Mouse (Mus musculus): ENCODE measurements around the gene Mapt. TPM values are rescaled to one million over a fixed set of nuclear protein-coding genes. Genes with fewer than 3 reads are reported as not detected.
"Not testable (repeated sequence)": the region's sequence is repeated elsewhere in the genome, so short reads cannot be mapped to it uniquely, and the experiment has no call there.

Gene Mapt
- polyA plus RNA-seq, 1 experiment from 2014 or later, result 235 TPM

DNA sequence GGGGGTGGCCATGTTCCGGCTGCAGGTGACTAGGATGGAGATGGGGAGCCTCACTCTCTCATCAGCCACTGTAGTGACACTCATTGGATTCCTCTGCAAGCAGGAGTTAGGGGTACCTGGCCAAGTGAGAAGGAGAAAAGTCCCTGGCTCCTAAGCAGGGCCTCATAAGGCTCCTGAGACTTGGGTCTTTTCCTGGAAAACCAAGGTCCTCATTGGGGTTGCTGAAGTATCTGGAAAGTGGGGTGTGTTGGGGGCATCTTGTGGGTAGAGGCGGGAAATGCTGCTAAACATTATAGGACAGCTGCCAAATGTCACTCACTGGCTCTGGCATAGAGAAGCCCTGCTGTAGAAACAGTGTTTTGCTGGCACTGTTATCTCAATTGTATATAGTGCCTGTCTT lies 4.7 kb downstream of the Mapt start:
- 79% methylated on average over 2 of the region's 2 CpGs for WGBS
- Histone ChIP-seq H3K27me3 (peaks cover 43% of the 10 kb centered on the region), H3K4me2 (replicated peaks) (peak overlapping the region; percentile 89; the same call in 1 of the 2 replicates), H3K4me3 (no peak overlapping the region), H3K9ac (no peak overlapping the region), H3K27ac (no peak overlapping the region), H3K4me1 (peaks cover 44% of the 10 kb centered on the region), H3K9me3 (replicated peaks) (no peaks in the 10 kb centered on the region), H3K36me3 (no peaks in the 10 kb centered on the region)
- ATAC-seq (ENCODE audit: low FRiP score), result no peak

DNA sequence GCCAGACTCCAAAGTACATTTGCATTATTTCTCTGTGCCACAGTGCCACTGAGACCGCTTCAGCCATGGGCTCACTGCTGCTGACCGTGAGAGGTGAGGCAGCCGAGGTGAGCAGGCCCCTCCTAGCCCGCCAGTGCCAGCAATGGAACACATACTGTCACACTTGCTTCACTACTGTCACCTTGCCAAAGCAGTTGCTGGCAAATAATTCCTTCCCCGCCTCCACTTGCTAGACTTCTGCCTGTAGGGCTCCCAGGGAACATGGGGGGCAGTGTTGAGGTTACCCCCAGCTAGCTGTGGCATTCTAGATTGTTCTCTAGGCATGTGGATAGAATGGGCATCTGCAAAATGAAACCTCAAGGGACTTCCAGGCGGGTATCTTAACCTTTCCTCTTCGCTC lies 6.0 kb downstream of the Mapt start:
- no peaks in the 10 kb centered on the region for H3K36me3 ChIP-seq
- H3K27ac ChIP-seq, result no peak overlapping the region
- H3K9ac ChIP-seq, result no peak overlapping the region
- no peaks in the 10 kb centered on the region for H3K9me3 ChIP-seq (replicated peaks)
- no peak overlapping the region for H3K4me3 ChIP-seq
- peaks cover 39% of the 10 kb centered on the region for H3K27me3 ChIP-seq
- peaks cover 41% of the 10 kb centered on the region for H3K4me1 ChIP-seq
- 63% methylated on average over 7 of the region's 7 CpGs for WGBS
- no peak for ATAC-seq (ENCODE audit: low FRiP score)
- no peak overlapping the region for H3K4me2 ChIP-seq (replicated peaks)

DNA sequence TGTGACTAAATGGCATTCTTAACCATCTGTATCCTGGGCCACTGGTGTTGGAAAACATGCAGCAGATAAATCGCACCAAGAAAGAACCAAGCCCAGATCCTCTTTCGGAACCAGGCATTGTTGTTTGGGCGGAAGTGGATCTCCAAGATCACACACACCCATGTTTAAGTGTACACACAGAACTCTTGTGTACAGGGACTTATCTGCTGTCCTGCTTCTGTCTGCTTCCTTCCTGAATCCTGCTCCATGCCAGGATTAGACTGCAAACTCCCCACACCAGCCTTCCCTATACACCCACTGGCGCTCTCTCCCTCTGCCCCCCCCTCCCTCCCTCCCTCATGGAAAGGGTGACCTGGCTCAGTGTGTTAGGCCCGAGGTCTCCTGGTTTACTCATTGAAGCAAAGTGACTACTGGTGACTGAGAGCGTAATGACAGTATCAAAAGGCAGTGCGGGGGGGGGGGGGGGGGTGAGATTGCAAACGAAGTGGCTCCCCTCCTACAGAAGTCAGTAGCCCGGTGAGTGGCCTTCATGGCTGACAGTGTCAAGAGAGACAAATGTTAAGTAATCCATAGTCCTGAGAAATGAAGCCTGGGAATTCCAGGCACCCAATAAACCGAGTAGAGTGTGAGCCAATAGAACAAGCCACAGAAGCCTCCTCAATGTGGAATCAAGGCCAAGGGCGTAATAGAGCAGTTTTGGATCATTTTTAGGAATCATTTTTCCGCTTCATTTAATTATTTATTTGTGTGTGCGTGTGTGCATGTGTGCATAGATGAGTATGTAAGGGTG lies 7.0 kb downstream of the Mapt start:
- no peak for ATAC-seq (ENCODE audit: low FRiP score)
- Histone ChIP-seq H3K27me3 (peaks cover 30% of the 10 kb centered on the region), H3K36me3 (no peaks in the 10 kb centered on the region), H3K4me2 (replicated peaks) (no peak overlapping the region), H3K9ac (no peak overlapping the region), H3K4me1 (peaks cover 32% of the 10 kb centered on the region), H3K4me3 (no peak overlapping the region), H3K9me3 (replicated peaks) (no peaks in the 10 kb centered on the region), H3K27ac (no peak overlapping the region)
- 67% methylated on average over 13 of the region's 13 CpGs for WGBS

DNA sequence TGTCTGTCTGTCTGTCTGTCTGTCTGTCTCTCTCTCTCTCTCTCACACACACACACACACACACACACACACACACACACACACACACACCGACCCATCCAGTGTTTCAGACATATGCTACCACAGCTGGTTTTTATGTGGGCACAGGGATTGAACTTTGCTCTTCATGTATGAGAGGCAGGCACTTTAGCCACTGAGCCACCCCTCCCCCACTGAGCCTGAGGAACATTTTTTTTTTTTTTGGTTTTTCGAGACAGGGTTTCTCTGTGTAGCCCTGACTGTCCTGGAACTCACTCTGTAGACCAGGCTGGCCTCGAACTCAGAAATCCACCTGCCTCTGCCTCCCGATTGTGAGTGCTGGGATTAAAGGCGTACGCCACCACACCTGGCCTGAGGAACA lies 14.3 kb downstream of the Mapt start:
- H3K9me3 ChIP-seq (replicated peaks); H3K4me1 ChIP-seq; H3K9ac ChIP-seq; H3K4me3 ChIP-seq; H3K36me3 ChIP-seq; H3K27ac ChIP-seq; H3K27me3 ChIP-seq; H3K4me2 ChIP-seq (replicated peaks); ATAC-seq (ENCODE audit: low FRiP score): not testable (repeated sequence)
- WGBS, result 84% methylated on average over 6 of the region's 6 CpGs

DNA sequence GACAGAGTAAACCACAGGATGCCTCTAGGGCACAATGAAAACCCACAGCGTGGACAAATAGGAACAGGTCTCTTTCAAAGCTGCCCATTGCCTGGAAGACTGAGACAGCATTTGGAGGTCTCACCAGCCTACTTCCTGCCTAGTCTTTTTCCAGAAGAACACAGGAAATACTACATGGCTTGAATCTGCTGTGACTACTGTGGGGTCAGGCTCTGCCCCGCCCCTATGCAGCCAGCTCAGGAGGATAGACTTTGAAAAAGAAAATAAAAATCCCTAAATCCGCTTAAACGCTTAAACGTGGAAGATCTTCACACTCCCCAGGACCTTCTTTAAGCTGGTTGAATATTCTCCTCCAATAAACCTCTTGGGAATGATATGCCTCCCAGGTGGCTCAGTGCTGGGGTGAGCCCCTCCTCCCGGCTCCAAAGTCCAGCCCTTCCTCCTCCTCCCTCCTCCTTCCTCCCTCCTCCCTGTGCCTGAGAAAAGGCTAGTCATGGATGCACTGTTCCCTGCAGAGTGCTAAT lies 15.0 kb downstream of the Mapt start:
- Histone ChIP-seq H3K27ac (no peak overlapping the region), H3K9me3 (replicated peaks) (no peaks in the 10 kb centered on the region), H3K9ac (no peak overlapping the region), H3K36me3 (no peaks in the 10 kb centered on the region), H3K4me1 (peaks cover 6% of the 10 kb centered on the region), H3K4me2 (replicated peaks) (no peak overlapping the region), H3K4me3 (no peak overlapping the region), H3K27me3 (no peaks in the 10 kb centered on the region)
- 29% methylated on average over 6 of the region's 6 CpGs for WGBS
- no peak; the same call in 1 of the 2 replicates for ATAC-seq (ENCODE audit: low FRiP score)

DNA sequence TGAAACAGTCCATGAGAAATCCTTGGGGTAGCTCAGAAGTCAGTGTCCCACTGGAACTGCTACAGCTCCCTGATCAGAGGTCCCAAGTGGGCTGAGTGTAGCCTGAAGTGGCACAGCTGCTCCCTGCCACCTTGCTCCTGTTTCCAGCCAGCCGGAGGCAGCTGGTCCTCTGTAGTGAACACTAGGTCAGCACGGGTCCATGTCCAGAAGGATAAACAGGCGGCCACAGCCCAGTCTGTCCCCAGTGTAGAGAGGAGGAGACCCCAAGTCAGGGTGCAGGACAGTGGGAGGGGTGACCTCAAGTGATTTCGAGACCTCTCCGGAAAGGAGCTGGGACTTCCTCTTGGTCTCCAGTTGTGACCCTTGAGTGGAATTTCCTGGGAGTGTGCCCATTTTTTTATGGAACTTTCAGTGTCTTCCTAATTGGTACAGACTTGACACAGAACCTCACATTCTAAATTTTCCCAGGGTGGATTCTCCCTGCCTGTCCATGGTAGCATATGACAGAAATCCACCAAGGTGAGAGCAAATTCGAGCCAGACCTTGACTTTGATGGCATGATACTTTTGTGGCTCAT lies 16.0 kb downstream of the Mapt start:
- H3K27ac ChIP-seq, result no peak overlapping the region
- H3K27me3 ChIP-seq, result no peaks in the 10 kb centered on the region
- WGBS, result 83% methylated on average over 6 of the region's 6 CpGs
- no peaks in the 10 kb centered on the region for H3K36me3 ChIP-seq
- no peak overlapping the region for H3K4me3 ChIP-seq
- no peak overlapping the region for H3K9ac ChIP-seq
- peaks cover 6% of the 10 kb centered on the region for H3K4me1 ChIP-seq
- H3K4me2 ChIP-seq (replicated peaks), result no peak overlapping the region
- no peaks in the 10 kb centered on the region for H3K9me3 ChIP-seq (replicated peaks)
- ATAC-seq (ENCODE audit: low FRiP score), result no peak

DNA sequence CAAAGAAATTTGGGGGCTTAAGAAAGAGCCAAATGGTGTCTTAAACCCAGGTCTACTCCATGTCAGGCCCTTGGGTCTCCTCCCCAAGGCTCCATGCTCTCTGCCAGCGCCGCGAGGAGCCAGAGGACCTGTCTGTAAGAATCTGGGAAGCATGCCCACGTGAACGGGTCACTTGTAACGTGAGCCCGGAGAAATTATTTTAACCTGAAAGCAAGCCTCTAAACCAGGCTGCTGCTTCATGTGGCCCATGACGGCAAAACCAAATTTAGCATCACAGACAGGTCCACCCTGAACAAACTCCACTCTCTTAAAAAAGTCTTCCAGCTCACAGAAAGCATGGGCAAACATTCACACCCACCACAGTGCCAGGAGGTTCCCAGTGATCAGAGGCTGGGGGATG lies 18.2 kb downstream of the Mapt start:
- WGBS, result 75% methylated on average over 8 of the region's 8 CpGs
- Histone ChIP-seq H3K4me2 (replicated peaks) (no peak overlapping the region), H3K27me3 (no peaks in the 10 kb centered on the region; the same call in 1 of the 2 replicates), H3K27ac (no peak overlapping the region), H3K36me3 (no peaks in the 10 kb centered on the region), H3K9ac (no peak overlapping the region), H3K4me1 (peaks cover 6% of the 10 kb centered on the region), H3K4me3 (no peak overlapping the region), H3K9me3 (replicated peaks) (no peaks in the 10 kb centered on the region)
- no peak for ATAC-seq (ENCODE audit: low FRiP score)

DNA sequence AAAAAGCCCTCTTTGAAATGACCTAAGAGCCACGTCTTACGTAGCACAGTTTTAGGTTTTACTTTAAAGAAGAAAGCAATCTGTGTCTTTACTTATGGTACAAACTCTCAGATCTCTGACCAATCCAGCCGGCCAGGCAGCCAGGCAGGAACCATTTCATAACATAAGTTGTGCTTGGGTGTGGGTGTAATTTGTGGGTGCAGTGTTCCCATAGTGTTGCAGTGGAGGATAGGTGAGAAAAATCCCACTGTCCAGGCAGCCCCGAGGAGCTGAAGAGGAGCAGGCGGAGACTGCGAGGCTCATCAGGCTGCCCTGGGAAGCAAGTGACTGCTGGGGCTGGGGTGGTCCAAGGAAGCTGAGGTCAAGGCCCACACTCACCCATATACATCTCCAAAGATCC lies 19.9 kb downstream of the Mapt start:
- Histone ChIP-seq H3K9me3 (replicated peaks) (no peaks in the 10 kb centered on the region), H3K27me3 (no peaks in the 10 kb centered on the region; the same call in 1 of the 2 replicates), H3K4me1 (peaks cover 6% of the 10 kb centered on the region), H3K36me3 (no peaks in the 10 kb centered on the region), H3K4me3 (no peak overlapping the region), H3K9ac (no peak overlapping the region), H3K4me2 (replicated peaks) (no peak overlapping the region), H3K27ac (no peak overlapping the region)
- ATAC-seq (ENCODE audit: low FRiP score), result no peak
- WGBS, result 77% methylated on average over 6 of the region's 6 CpGs

DNA sequence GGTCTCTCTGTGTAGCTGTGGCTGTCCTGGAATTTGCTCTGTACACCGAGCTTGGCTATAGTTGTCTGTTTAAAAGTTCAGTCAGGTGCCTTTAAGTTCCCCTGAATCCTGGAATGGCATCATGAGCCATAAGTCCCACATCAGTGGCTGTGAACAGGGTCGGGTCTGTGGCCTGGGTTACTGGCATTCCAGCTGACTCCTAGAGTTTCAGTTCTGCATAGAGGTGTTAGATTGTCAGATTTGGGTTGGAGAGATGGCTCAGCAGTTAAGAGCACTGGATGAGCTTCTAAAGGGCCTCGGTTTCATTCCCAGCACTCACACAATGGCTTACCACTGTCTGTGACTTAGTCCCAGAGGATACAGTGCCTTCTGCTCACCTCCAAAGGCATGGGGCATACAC lies 20.9 kb downstream of the Mapt start:
- ATAC-seq (ENCODE audit: low FRiP score), result no peak
- Histone ChIP-seq H3K4me2 (replicated peaks) (no peak overlapping the region), H3K9me3 (replicated peaks) (no peaks in the 10 kb centered on the region), H3K9ac (no peak overlapping the region), H3K4me3 (no peak overlapping the region), H3K4me1 (peaks cover 2% of the 10 kb centered on the region; the same call in 1 of the 2 replicates), H3K27ac (no peak overlapping the region), H3K36me3 (no peaks in the 10 kb centered on the region), H3K27me3 (no peaks in the 10 kb centered on the region; the same call in 1 of the 2 replicates)
- WGBS, result 75% methylated on average over 3 of the region's 3 CpGs

DNA sequence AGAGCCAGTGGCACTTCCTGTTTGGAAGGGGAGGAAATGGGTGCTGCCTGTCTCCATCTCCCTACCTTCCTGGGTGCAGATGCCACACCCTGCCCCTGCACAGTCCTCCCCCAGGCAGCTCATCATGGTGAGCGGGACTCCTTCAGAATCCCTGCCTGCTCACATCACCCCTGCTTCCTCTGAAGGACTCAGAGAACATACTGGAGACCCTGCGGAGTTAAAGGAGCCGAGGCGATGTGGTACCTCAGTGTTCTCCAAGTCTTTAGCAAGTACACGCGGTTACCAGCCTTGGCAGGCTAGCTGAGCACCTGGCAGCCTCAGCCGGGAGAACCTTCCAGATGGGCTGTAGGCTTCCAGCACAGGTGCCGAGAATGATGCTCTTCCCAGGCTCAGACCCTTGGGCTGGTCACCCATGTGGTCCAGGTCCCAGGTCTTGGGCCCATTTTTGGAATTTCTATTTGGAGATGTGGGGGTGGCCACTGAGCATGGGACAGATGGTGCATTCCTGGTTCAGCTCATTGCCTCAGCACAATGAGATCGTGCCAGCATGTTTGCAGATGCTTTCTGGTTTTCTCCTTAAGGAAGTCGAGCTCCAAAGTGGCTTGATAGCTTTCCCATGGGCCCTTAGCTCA lies 23.3 kb downstream of the Mapt start:
- Histone ChIP-seq H3K4me3 (no peak overlapping the region), H3K36me3 (no peaks in the 10 kb centered on the region), H3K4me2 (replicated peaks) (no peak overlapping the region), H3K9me3 (replicated peaks) (no peaks in the 10 kb centered on the region), H3K4me1 (peaks cover 7% of the 10 kb centered on the region), H3K9ac (no peak overlapping the region), H3K27me3 (no peaks in the 10 kb centered on the region; the same call in 1 of the 2 replicates), H3K27ac (no peak overlapping the region)
- no peak for ATAC-seq (ENCODE audit: low FRiP score)
- 87% methylated on average over 10 of the region's 10 CpGs for WGBS

DNA sequence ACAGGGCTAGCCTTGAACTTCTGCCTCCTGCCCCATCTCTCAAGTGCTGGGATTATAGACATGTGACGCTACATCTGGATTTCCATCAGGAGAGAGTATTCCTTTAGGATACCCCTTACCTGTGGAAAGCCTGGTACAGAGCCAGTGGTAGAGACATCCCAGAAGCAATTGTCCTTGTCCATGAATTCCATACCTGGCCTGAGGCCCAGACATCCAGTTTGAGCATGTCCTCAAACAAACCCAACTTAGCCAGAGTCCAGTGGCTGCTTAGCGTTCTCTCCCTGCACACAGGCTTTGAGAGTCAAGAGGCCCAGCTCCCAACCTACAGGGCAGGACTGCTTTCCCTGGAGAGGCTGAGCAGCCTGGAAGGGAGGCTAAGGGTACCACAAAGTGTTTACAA lies 25.0 kb downstream of the Mapt start:
- no peak for ATAC-seq (ENCODE audit: low FRiP score)
- WGBS, result 98% methylated on average over 2 of the region's 2 CpGs
- no peak overlapping the region for H3K4me2 ChIP-seq (replicated peaks)

DNA sequence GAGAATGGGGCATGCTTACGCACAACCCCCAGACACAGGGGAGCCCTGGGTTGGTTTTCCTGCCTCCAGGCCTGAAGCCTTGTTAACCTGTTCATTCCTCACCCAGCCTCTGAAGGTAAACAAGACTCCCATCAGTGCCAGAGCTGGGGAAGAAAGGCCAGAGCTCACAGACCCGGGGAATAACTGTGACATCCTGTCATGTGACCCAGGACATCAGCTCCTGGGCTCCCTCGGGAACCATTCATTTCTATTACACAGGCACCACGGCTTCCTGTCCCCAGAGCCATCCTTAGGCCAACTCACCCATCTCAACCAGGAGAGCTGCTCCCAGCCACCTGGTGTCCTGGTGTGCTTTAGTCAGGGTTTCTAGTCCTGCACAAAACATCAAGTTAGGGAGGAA lies 27.8 kb downstream of the Mapt start:
- Histone ChIP-seq H3K36me3 (no peaks in the 10 kb centered on the region), H3K27ac (no peak overlapping the region), H3K4me1 (peaks cover 7% of the 10 kb centered on the region), H3K9ac (no peak overlapping the region), H3K4me3 (no peak overlapping the region), H3K27me3 (no peaks in the 10 kb centered on the region), H3K4me2 (replicated peaks) (no peak overlapping the region), H3K9me3 (replicated peaks) (no peaks in the 10 kb centered on the region)
- ATAC-seq (ENCODE audit: low FRiP score), result no peak
- WGBS, result 38% methylated on average over 4 of the region's 4 CpGs

More for the DNA sequence above, 25.0 kb downstream of the Mapt start:
- no peak overlapping the region for H3K4me3 ChIP-seq
- peaks cover 7% of the 10 kb centered on the region for H3K4me1 ChIP-seq
- no peaks in the 10 kb centered on the region for H3K9me3 ChIP-seq (replicated peaks)
- no peak overlapping the region for H3K9ac ChIP-seq
- H3K27ac ChIP-seq, result no peak overlapping the region
- H3K27me3 ChIP-seq, result no peaks in the 10 kb centered on the region; the same call in 1 of the 2 replicates
- H3K36me3 ChIP-seq, result no peaks in the 10 kb centered on the region

Data from hindbrain, embryonic 12.5 days (tissue).